Mouse (Mus musculus) forebrain, postnatal 0 days (tissue): ENCODE measurements at regions not wholly inside any gene's neighbourhood (a gene's known extent, or its start where the extent isn't known, plus 50 kb on each side); places are given as distances from the start of the nearest gene placed in this dataset.

Experiments
- ATAC-seq: fragments of 200-750 bp; cut with Nextera tagmentation; 2 replicates; pipeline ENCODE4 v1.8.0; 2017; ENCODE audit warnings: mild to moderate bottlenecking, moderate library complexity
- DNase-seq: peaks from one replicate; pipeline ENCODE4 v3.0.0-alpha.2; 2015
- H3K27ac ChIP-seq: fragments of 300-500 bp; sonication (generic); 2 replicates; pipeline ENCODE4 v1.5.1; 2014; ENCODE audit warnings: low read depth, mild to moderate bottlenecking, antibody characterized with exemption, low read length, moderate library complexity, mixed read lengths
- H3K27me3 ChIP-seq: fragments of 300-500 bp; sonication (generic); 2 replicates; pipeline ENCODE4 v1.6.1; 2014; ENCODE audit warnings: mild to moderate bottlenecking, low read length, mixed read lengths; ENCODE audit not compliant: insufficient read depth
- H3K36me3 ChIP-seq: fragments of 300-500 bp; sonication (generic); 2 replicates; pipeline ENCODE4 v1.6.1; 2014; ENCODE audit warnings: mild to moderate bottlenecking, moderate library complexity; ENCODE audit not compliant: insufficient read depth
- H3K4me1 ChIP-seq: fragments of 300-500 bp; sonication (generic); 2 replicates; pipeline ENCODE4 v1.6.1; 2014; ENCODE audit warnings: antibody characterized with exemption; ENCODE audit not compliant: insufficient read depth
- H3K4me2 ChIP-seq: fragments of 300-500 bp; sonication (generic); 2 replicates; pipeline ENCODE4 v1.6.1; 2014; ENCODE audit warnings: low read depth, mild to moderate bottlenecking, moderate library complexity
- H3K4me3 ChIP-seq: fragments of 300-500 bp; sonication (generic); 2 replicates; pipeline ENCODE4 v1.5.1; 2014; ENCODE audit warnings: low read depth, low read length, mixed read lengths
- H3K9ac ChIP-seq: fragments of 300-500 bp; sonication (generic); 2 replicates; pipeline ENCODE4 v1.6.1; 2014; ENCODE audit warnings: mild to moderate bottlenecking
- H3K9me3 ChIP-seq: fragments of 300-500 bp; sonication (generic); 2 replicates; pipeline ENCODE4 v1.6.1; 2016; ENCODE audit warnings: low read length
- CTCF ChIP-seq: sonication (generic); IDR thresholded peaks from 2 replicates; pipeline ENCODE4 v1.5.1; 2016; ENCODE audit warnings: antibody characterized with exemption, control low read depth, low read depth
- WGBS: fragments of 180-500 bp; shearing (Covaris S2); extraction: QIAGEN DNeasy Blood & Tissue Kit; methylation state at CpG from one replicate; pipeline ENCODE4 v1.1.7; 2014; 5-methylcytosine and 5-hydroxymethylcytosine counted together

DNA sequence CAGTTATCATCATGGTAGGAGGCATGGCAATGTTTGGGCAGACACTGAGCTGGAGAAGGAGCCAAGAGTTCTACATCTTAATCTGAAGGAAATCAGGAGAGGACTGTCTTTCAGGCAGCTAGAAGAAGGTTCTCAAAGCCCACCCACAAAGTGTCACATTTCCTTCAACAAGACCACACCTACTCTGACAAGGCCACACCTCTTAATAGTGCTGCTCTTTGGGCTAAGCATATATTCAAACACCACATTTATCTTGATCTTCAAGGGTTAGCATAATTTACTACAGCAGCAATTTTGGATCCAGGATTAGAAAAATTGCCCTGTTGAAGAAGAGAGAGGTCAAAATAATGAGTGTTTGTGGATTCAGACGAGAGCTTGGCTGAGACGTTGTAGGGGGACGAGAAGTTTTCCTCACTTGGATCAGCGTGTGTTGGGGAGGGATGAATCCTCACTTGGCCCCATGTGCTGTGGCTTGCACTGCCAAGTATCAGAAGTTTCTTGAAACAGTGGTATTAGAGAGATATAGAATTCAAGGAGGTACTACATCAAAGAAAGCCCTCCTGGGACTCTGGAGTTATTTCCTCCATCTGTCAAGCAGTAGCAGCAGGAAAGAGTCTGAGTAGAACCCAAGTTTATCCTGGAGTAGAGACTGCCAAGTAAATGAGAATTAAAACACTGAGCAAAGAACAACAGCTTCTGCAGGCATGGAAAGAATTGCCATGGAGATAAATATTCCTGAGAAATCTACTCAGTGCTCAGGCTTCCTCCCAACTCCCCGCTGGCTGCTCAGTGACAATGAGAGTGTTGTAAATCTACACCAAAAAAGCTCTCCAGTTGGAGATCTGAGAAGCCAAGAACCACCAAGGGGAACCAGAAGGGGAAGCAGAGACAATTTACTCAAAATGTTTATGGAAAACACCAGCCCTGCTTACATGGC, 549.3 kb downstream of the Dhx35 start:
- no peaks in the 10 kb centered on the region for H3K4me1 ChIP-seq
- H3K4me3 ChIP-seq = no peak overlapping the region
- no peak overlapping the region for H3K4me2 ChIP-seq
- DNase-seq = peak; percentile 54
- no peaks in the 10 kb centered on the region for H3K9me3 ChIP-seq
- peak; percentile 40; the same call in 1 of the 2 replicates for ATAC-seq
- H3K27ac ChIP-seq = no peak overlapping the region
- no peaks in the 10 kb centered on the region for H3K27me3 ChIP-seq
- no peaks in the 10 kb centered on the region for H3K36me3 ChIP-seq
- no peak overlapping the region for H3K9ac ChIP-seq
- no peak for TF ChIP-seq CTCF
- 57% methylated on average over 5 of the region's 5 CpGs for WGBS

DNA sequence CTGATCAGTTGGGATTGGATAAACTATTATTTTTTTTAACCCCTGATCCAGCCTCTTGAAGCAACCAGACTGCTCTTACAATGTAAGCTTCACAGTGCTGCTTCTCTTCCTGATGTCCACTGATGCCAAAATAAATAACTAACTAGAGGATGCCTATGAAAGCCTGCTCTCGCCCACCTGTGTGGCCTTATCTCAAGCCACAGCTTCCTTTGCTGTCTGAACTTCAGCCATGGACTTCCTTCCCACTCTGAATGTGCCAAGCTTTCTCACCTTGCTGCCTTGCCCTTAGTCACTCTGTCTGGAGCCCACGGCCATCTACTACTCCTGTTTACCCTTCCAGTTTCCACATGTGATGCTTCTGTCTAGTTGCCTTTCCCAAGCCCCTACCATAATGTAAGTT, 559.6 kb downstream of the Dhx35 start:
- no peak overlapping the region for H3K9ac ChIP-seq
- H3K36me3 ChIP-seq = no peaks in the 10 kb centered on the region
- no peaks in the 10 kb centered on the region for H3K4me1 ChIP-seq
- H3K4me3 ChIP-seq = no peak overlapping the region
- H3K4me2 ChIP-seq = no peak overlapping the region
- H3K27ac ChIP-seq = no peak overlapping the region
- DNase-seq = no peak
- TF ChIP-seq CTCF = no peak
- WGBS = 84% methylated on average over 2 of the region's 2 CpGs
- H3K27me3 ChIP-seq = no peaks in the 10 kb centered on the region
- ATAC-seq = no peak
- no peaks in the 10 kb centered on the region for H3K9me3 ChIP-seq

DNA sequence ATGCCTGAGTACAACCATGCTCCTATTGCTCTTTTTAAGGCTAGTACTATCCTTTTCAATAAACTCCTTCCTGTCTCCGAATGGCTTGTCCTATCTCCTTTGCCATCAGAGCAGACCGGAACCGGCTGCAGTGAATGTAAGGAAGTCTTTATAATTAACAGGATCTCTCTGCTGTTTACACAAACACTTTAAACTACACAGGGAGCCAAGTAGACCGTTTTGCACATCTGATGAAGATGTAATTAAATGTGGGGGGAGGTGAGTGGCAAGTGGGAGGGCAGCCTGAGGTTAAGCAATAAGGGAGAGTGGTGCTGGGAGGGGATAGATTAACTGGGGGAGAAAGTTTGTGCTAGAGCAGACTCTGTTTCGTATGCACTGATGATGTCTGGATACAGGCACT, 561.9 kb downstream of the Dhx35 start:
- Histone ChIP-seq H3K4me2 (no peak overlapping the region), H3K27me3 (no peaks in the 10 kb centered on the region), H3K27ac (no peak overlapping the region), H3K9me3 (no peaks in the 10 kb centered on the region), H3K9ac (no peak overlapping the region), H3K4me1 (no peaks in the 10 kb centered on the region), H3K4me3 (no peak overlapping the region), H3K36me3 (no peaks in the 10 kb centered on the region)
- WGBS = 30% methylated on average over 5 of the region's 5 CpGs
- DNase-seq = no peak
- no peak for ATAC-seq
- TF ChIP-seq CTCF = no peak

DNA sequence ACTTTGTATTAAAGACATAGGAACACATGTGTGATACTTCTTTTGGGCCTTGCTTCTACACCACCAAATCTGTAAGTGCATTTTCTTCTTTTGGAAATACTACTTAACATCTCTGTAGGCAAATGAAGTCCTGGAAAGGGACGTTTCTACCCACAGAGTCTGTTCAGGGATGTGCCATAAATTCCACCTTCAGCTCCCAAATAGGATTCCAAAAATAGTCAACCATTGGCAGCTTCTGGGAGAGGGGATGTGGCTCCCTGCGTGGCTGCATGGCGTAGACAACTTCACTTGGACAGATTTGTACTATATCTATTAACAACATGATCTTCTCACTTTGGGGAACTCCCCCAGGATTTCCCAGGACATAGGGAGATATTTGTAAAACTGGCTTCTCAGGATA, 566.8 kb downstream of the Dhx35 start:
- TF ChIP-seq CTCF = no peak
- H3K4me3 ChIP-seq = no peak overlapping the region
- no peaks in the 10 kb centered on the region for H3K27me3 ChIP-seq
- H3K36me3 ChIP-seq = no peaks in the 10 kb centered on the region
- no peak for ATAC-seq
- 71% methylated on average over 3 of the region's 3 CpGs for WGBS
- no peaks in the 10 kb centered on the region for H3K9me3 ChIP-seq
- no peaks in the 10 kb centered on the region for H3K4me1 ChIP-seq
- no peak overlapping the region for H3K4me2 ChIP-seq
- DNase-seq = no peak
- no peak overlapping the region for H3K27ac ChIP-seq
- H3K9ac ChIP-seq = no peak overlapping the region

DNA sequence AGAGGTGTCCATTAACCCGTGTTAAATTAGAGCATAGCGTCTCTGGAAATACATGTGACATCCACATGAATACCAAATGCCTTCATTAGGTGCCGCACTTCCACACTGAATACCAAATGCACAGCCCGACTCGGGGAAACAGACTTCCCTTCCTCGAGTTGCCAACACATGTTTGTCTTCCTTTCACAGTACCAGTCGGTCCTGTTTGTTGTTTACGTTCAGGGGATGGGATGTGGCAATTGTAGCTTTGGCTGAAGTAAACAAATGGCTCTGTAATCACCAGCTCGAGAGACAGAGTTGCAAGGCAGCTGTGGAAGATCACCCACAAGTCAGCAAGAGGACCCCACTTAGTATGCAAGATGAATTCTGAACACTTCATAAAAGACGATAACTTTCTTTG, 598.3 kb downstream of the Dhx35 start:
- DNase-seq (peak; percentile 47), ATAC-seq (peak; percentile 43)
- Histone ChIP-seq H3K9ac (no peak overlapping the region), H3K4me3 (no peak overlapping the region), H3K9me3 (no peaks in the 10 kb centered on the region), H3K36me3 (no peaks in the 10 kb centered on the region), H3K4me1 (no peaks in the 10 kb centered on the region), H3K27me3 (no peaks in the 10 kb centered on the region), H3K4me2 (no peak overlapping the region), H3K27ac (no peak overlapping the region)
- WGBS = 42% methylated on average over 10 of the region's 10 CpGs
- peak; percentile 40 for TF ChIP-seq CTCF

DNA sequence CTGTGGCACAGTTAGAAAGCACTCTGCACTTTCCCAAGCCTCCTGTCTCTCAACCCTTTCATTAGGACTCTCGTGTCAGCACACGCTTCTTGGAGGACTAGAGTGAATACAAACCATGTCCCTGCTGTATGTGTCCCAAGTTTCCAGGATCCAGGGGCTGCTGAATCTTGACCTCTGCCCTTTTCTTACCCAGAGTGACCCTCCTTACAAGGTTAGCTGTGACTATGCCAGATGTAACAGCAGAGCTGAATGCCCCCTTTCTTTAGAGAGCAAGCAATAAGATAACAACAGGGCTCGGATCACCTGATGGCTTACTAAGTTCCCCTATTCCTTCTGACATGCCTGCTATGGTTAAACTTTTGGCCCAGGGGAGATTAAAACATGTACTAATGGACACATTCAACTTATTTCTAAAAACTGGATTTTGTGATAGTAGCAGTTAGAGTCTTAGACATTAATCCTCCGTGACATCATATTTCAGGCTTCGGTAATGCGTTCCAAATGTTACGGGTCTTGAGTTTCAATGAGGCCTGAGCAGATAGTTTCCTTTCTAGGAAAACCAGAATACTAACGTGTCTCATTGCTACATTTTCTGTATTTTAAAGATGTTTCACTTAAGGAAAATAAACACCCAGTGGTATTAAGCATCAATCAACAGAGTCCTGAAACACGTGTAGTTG, 607.0 kb downstream of the Dhx35 start:
- ATAC-seq (no peak), DNase-seq (no peak)
- no peak overlapping the region for H3K4me2 ChIP-seq
- TF ChIP-seq CTCF = no peak
- H3K4me1 ChIP-seq = no peaks in the 10 kb centered on the region
- H3K36me3 ChIP-seq = no peaks in the 10 kb centered on the region
- no peaks in the 10 kb centered on the region for H3K27me3 ChIP-seq
- H3K27ac ChIP-seq = no peak overlapping the region
- 79% methylated on average over 9 of the region's 9 CpGs for WGBS
- H3K9ac ChIP-seq = no peak overlapping the region
- H3K9me3 ChIP-seq = no peaks in the 10 kb centered on the region
- no peak overlapping the region for H3K4me3 ChIP-seq

DNA sequence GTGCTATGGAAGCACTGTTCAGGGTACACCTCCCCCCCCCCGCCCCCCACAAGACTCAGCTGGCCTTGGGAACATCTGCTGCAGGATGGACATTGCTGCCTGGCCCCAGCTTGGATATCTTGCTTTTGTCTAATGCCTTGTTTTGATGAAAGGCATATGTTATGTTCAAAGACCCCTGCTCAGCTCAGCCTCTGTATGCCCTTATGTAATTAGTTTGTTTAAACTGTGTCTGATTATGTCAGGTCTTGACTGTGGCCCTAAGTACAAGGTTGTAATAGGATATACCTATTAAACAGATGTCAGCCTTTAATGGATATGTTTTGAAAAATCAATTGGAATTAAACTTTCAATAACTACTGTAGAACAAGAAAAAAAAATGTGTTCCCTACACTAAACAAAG, 610.3 kb downstream of the Dhx35 start:
- 48% methylated on average over 1 of the region's 1 CpGs for WGBS
- no peak overlapping the region for H3K27ac ChIP-seq
- TF ChIP-seq CTCF = no peak
- DNase-seq (no peak), ATAC-seq (no peak)
- no peak overlapping the region for H3K4me2 ChIP-seq
- no peaks in the 10 kb centered on the region for H3K4me1 ChIP-seq
- H3K4me3 ChIP-seq = no peak overlapping the region
- no peaks in the 10 kb centered on the region for H3K27me3 ChIP-seq
- H3K9ac ChIP-seq = no peak overlapping the region
- H3K9me3 ChIP-seq = no peaks in the 10 kb centered on the region
- no peaks in the 10 kb centered on the region for H3K36me3 ChIP-seq
